Mouse (Mus musculus) kidney, adult 2 months (tissue): Measurements from ENCODE around the gene Ehd4.

Experiments
- CTCF ChIP-seq: fragments of 200-500 bp; conservative IDR thresholded peaks from 2 replicates; pipeline ENCODE4 v1.5.1; 2011; ENCODE audit warnings: low read depth, mild to moderate bottlenecking, control low read depth, low read length, moderate library complexity, mixed read lengths; ENCODE audit not compliant: insufficient read depth, insufficient read length
- POLR2A ChIP-seq: fragments of 200-500 bp; IDR thresholded peaks from one replicate; pipeline ENCODE4 v1.6.1; 2011; ENCODE audit warnings: low read depth, low read length, control low read depth

GRCm38 (mm10) chr2:120124096-120124495 lies 30.3 kb downstream of the Ehd4 start:
- no peak for TF ChIP-seq CTCF
- no peak for TF ChIP-seq POLR2A
